Mouse (Mus musculus) MEL (cell line): ENCODE measurements around the gene Wdr77. TPM values are rescaled to one million over a fixed set of nuclear protein-coding genes. Genes with fewer than 3 reads are reported as not detected.

Experiments used
- DNase-seq: peaks from one replicate; pipeline ENCODE4 v3.0.0; 2011; ENCODE audit warnings: low read depth, low spot score
- H3K27ac ChIP-seq: 2 replicates; pipeline ENCODE4 v1.5.1; 2012; ENCODE audit warnings: low read depth, mild to moderate bottlenecking, control low read depth, low read length, moderate library complexity; ENCODE audit not compliant: control insufficient read depth
- H3K27me3 ChIP-seq, 2 experiments: fragments of 150-350 bp in 1 of 2; sonication (generic) in 1 of 2; 2 replicates each; pipeline ENCODE4 v1.6.1; 2012; ENCODE audit warnings: low read length in 2 of 2, mild to moderate bottlenecking in 2 of 2, improper control_type of control experiment in 1 of 2, moderate library complexity in 1 of 2; ENCODE audit not compliant: insufficient read depth in 2 of 2, control insufficient read depth in 1 of 2
- H3K36me3 ChIP-seq, 2 experiments: 2 replicates each; pipeline ENCODE4 v1.6.1; 2012 to 2014; ENCODE audit warnings: low read length in 2 of 2, improper control_type of control experiment in 1 of 2, inconsistent platforms in 1 of 2, mild to moderate bottlenecking in 1 of 2; ENCODE audit not compliant: insufficient read depth in 2 of 2, control insufficient read depth in 1 of 2
- H3K4me1 ChIP-seq, 2 experiments: fragments of 150-350 bp in 1 of 2; sonication (generic) in 1 of 2; 2 replicates each; pipeline ENCODE4 v1.6.1; 2012; ENCODE audit warnings: low read length in 2 of 2, improper control_type of control experiment in 1 of 2, mild to moderate bottlenecking in 1 of 2; ENCODE audit not compliant: insufficient read depth in 2 of 2, control insufficient read depth in 1 of 2
- H3K4me3 ChIP-seq, 2 experiments: fragments of 150-350 bp in 1 of 2; sonication (generic) in 1 of 2; 2 replicates each; pipeline ENCODE4 v1.5.1; 2012; ENCODE audit warnings: low read depth in 2 of 2, low read length in 2 of 2, mild to moderate bottlenecking in 2 of 2, moderate library complexity in 2 of 2, control low read depth in 1 of 2, improper control_type of control experiment in 1 of 2; ENCODE audit not compliant: control insufficient read depth in 1 of 2, insufficient read depth in 1 of 2
- H3K79me2 ChIP-seq: 2 replicates; pipeline ENCODE4 v1.6.1; 2012; ENCODE audit warnings: mild to moderate bottlenecking, low read length, moderate library complexity; ENCODE audit not compliant: control insufficient read depth, poor library complexity, insufficient read depth
- H3K9ac ChIP-seq: 2 replicates; pipeline ENCODE4 v1.6.1; 2012; ENCODE audit warnings: low read depth, mild to moderate bottlenecking, control low read depth, low read length, moderate library complexity; ENCODE audit not compliant: control insufficient read depth, poor library complexity, severe bottlenecking
- H3K9me3 ChIP-seq: fragments of 150-350 bp; sonication (generic); replicated peaks from 2 replicates; pipeline ENCODE4 v1.6.1; 2012; ENCODE audit warnings: mild to moderate bottlenecking, low read length, improper control_type of control experiment, moderate library complexity; ENCODE audit not compliant: insufficient read depth
- CHD2 ChIP-seq: IDR thresholded peaks from 2 replicates; pipeline ENCODE4 v1.6.1; 2011; ENCODE audit warnings: low read length, improper control_type of control experiment
- E2F4 ChIP-seq: IDR thresholded peaks from 2 replicates; pipeline ENCODE4 v1.6.1; 2011; ENCODE audit warnings: low read depth, low read length, improper control_type of control experiment, borderline replicate concordance
- ELF1 ChIP-seq: IDR thresholded peaks from 2 replicates; pipeline ENCODE4 v1.6.1; 2014; ENCODE audit warnings: low read depth, mild to moderate bottlenecking, inconsistent platforms, low read length, improper control_type of control experiment, moderate library complexity
- ETS1 ChIP-seq: IDR thresholded peaks from 2 replicates; pipeline ENCODE4 v1.6.1; 2012; ENCODE audit warnings: low read depth, mild to moderate bottlenecking, inconsistent platforms, low read length, improper control_type of control experiment, moderate library complexity
- GABPA ChIP-seq: IDR thresholded peaks from 2 replicates; pipeline ENCODE4 v1.6.1; 2012; ENCODE audit warnings: low read depth, mild to moderate bottlenecking, inconsistent platforms, low read length, improper control_type of control experiment, moderate library complexity
- GATA1 ChIP-seq: IDR thresholded peaks from 2 replicates; pipeline ENCODE4 v1.6.1; 2011; ENCODE audit warnings: low read depth, low read length, improper control_type of control experiment
- MAZ ChIP-seq: IDR thresholded peaks from 2 replicates; pipeline ENCODE4 v1.6.1; 2012; ENCODE audit warnings: low read depth, mild to moderate bottlenecking, inconsistent platforms, low read length, improper control_type of control experiment
- MEF2A ChIP-seq: IDR thresholded peaks from 2 replicates; pipeline ENCODE4 v1.6.1; 2014; ENCODE audit warnings: low read depth, mild to moderate bottlenecking, inconsistent platforms, low read length, improper control_type of control experiment; ENCODE audit not compliant: poor library complexity, insufficient replicate concordance, severe bottlenecking; ENCODE audit errors: extremely low read depth
- MYC ChIP-seq: IDR thresholded peaks from 2 replicates; pipeline ENCODE4 v1.6.1; 2011; ENCODE audit warnings: low read depth, mild to moderate bottlenecking, low read length, improper control_type of control experiment, moderate library complexity
- POLR2AphosphoS2 ChIP-seq: IDR thresholded peaks from 2 replicates; pipeline ENCODE4 v1.6.1; 2011; ENCODE audit warnings: low read length, improper control_type of control experiment
- RCOR1 ChIP-seq: IDR thresholded peaks from 2 replicates; pipeline ENCODE4 v1.6.1; 2012; ENCODE audit warnings: low read depth, mild to moderate bottlenecking, inconsistent platforms, low read length, improper control_type of control experiment
- SIN3A ChIP-seq: IDR thresholded peaks from 2 replicates; pipeline ENCODE4 v1.6.1; 2012; ENCODE audit warnings: low read length, improper control_type of control experiment, inconsistent platforms
- SMC3 ChIP-seq: IDR thresholded peaks from 2 replicates; pipeline ENCODE4 v1.6.1; 2011; ENCODE audit warnings: low read depth, low read length, improper control_type of control experiment
- TBP ChIP-seq: IDR thresholded peaks from 2 replicates; pipeline ENCODE4 v1.8.0; 2011; ENCODE audit warnings: low read depth, low read length, improper control_type of control experiment
- TCF12 ChIP-seq: IDR thresholded peaks from 2 replicates; pipeline ENCODE4 v1.6.1; 2014; ENCODE audit warnings: low read depth, mild to moderate bottlenecking, inconsistent platforms, low read length, improper control_type of control experiment, moderate library complexity
- UBTF ChIP-seq: IDR thresholded peaks from 2 replicates; pipeline ENCODE4 v1.6.1; 2012; ENCODE audit warnings: low read depth, mild to moderate bottlenecking, inconsistent platforms, low read length, improper control_type of control experiment, moderate library complexity, borderline replicate concordance; ENCODE audit not compliant: insufficient read depth
- USF1 ChIP-seq: IDR thresholded peaks from 2 replicates; pipeline ENCODE4 v1.6.1; 2014; ENCODE audit warnings: low read depth, mild to moderate bottlenecking, inconsistent platforms, low read length, improper control_type of control experiment, moderate library complexity
- USF2 ChIP-seq, 2 experiments: IDR thresholded peaks; 2 replicates each; pipeline ENCODE4 v1.6.1; 2011 to 2012; ENCODE audit warnings: improper control_type of control experiment in 2 of 2, low read length in 2 of 2, borderline replicate concordance in 1 of 2, inconsistent platforms in 1 of 2, low read depth in 1 of 2, mild to moderate bottlenecking in 1 of 2; ENCODE audit not compliant: insufficient read depth in 1 of 2
- ZC3H11A ChIP-seq: IDR thresholded peaks from 2 replicates; pipeline ENCODE4 v1.6.1; 2012; ENCODE audit warnings: low read depth, mild to moderate bottlenecking, inconsistent platforms, low read length, improper control_type of control experiment
- ZKSCAN1 ChIP-seq: IDR thresholded peaks from 2 replicates; pipeline ENCODE4 v1.6.1; 2012; ENCODE audit warnings: low read depth, mild to moderate bottlenecking, inconsistent platforms, low read length, improper control_type of control experiment, moderate library complexity
- ZMIZ1 ChIP-seq: IDR thresholded peaks from 2 replicates; pipeline ENCODE4 v1.6.1; 2012; ENCODE audit warnings: low read depth, mild to moderate bottlenecking, inconsistent platforms, low read length, improper control_type of control experiment, moderate library complexity
- ZNF384 ChIP-seq: IDR thresholded peaks from 2 replicates; pipeline ENCODE4 v1.6.1; 2012; ENCODE audit warnings: low read depth, mild to moderate bottlenecking, inconsistent platforms, low read length, improper control_type of control experiment
- polyA plus RNA-seq, 2 experiments: library from polyadenylated mRNA; stranded (reverse) in 1 of 2; unstranded in 1 of 2; fragments of >175 nt in 1 of 2; fragments of >200 nt in 1 of 2; gene quantifications; 2 replicates each; pipeline versions ENCODE4 v1.2.1 to v1.2.4; 2012; ENCODE audit warnings: low replicate concordance in 2 of 2, low read depth in 1 of 2; ENCODE audit not compliant: insufficient read length in 2 of 2, insufficient read depth in 1 of 2, missing spikeins in 1 of 2
- total RNA-seq: library from RNA; depleted of rRNA; stranded (reverse); fragments of 300-350 nt; gene quantifications from 2 replicates; pipeline ENCODE4 v1.2.3, GENCODE M21; 2012

The Wdr77 gene
- total and polyA plus RNA-seq, 3 experiments, result 116 to 204 TPM; not detected in 1

DNA sequence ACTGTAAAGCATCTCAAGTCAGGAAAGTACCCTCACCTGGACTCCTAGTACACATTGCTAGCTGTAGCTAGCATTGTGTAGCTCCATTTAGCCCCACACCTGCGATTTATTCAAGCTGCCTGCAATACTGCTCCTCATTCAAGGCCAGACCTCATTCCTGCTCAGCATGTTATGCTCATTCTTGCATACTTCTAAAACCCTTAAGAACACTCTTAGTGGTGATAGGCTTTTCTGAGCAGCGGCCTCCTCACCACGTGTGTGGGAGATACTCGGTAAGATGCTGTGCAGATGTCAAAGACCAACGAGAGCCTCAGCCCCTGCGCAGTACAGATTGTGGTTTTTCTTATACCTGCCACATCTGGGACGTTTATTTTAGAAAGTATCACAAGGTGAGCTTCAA, 29.3 kb upstream of the Wdr77 start:
- Histone ChIP-seq H3K4me1 (peaks cover 4 to 24% of the 10 kb centered on the region in 2 experiments; a peak in 3 of 4 replicates), H3K36me3 (peaks cover 0 to 20% of the 10 kb centered on the region in 2 experiments; a peak in 3 of 4 replicates), H3K27me3 (no peaks in the 10 kb centered on the region), H3K4me3 (no peak overlapping the region), H3K27ac (no peak overlapping the region), H3K9ac (no peak overlapping the region), H3K9me3 (no peaks in the 10 kb centered on the region), H3K79me2 (peaks cover 5% of the 10 kb centered on the region; the same call in 1 of the 2 replicates)
- DNase-seq, result no peak
- TF ChIP-seq SIN3A (no peak), SMC3 (no peak)

DNA sequence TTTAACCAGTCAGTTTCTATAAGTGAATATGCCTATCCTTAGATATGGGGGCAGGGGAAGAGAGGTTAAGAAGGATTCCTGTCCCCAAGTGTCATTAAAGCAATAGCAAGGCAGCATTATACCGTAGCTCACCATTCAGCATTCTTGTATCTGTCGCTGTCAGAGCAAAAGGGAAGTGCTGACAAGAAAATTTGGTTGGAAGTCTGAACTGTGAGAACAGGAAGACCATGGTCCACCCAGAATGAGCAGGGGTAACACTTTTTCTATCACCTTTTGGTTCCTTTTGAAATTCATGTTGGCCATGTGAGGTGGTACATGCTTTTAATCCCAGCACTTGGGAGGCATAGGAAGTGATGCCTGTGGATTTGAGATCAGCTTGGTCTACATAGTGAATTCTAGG, 28.1 kb upstream of the Wdr77 start:
- TF ChIP-seq ZNF384, result no peak
- no peak for TF ChIP-seq CHD2
- no peak for TF ChIP-seq GABPA
- TF ChIP-seq MEF2A, result no peak
- TF ChIP-seq ZC3H11A, result no peak
- TF ChIP-seq USF1, result no peak
- Histone ChIP-seq H3K27me3 (no peaks in the 10 kb centered on the region), H3K27ac (no peak overlapping the region), H3K9me3 (no peaks in the 10 kb centered on the region), H3K9ac (no peak overlapping the region), H3K79me2 (peaks cover 5% of the 10 kb centered on the region; the same call in 1 of the 2 replicates), H3K36me3 (peaks cover 0 to 16% of the 10 kb centered on the region in 2 experiments; a peak in 3 of 4 replicates), H3K4me1 (peaks cover 4 to 21% of the 10 kb centered on the region in 2 experiments; a peak in 3 of 4 replicates), H3K4me3 (no peak overlapping the region)
- peak; percentile 31 for DNase-seq

DNA sequence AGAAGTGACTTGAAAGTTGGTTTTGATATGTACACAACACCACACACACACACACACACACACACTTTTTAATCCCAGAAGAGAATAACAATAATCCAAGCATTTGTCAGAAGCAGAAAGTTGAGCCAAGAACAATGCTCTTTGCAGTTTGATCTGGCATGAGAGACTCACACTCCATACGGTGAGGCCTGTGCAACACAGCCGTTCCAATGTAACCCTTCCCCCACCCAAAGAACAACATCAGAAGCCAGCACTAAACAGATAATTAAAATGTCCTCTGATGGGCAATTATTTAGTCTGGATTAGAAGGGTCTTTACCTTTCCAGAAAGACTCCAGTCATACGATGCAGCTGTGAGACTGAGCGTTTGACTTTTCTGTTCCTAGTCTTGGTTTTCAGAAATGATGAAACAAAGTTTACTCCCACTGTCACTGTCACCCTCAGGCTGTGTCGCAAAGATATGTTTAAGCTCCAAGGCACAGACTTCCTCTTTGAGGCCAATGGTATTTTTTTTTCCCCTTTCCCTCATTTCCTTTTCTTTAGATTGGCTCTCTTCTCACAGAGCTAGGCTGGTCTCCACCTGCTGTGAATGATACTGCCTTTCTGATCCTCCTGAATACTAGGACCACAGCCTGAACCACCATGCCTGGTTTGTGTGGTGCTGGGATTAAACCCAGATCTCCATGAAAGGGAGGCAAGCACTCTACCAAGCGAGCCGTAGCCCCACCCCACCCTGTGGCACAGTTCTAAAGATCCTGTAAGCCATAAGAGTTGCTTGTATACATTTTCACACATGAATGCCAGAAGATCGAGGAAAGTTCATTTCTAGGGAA, 26.7 kb upstream of the Wdr77 start, which contains the start of gene I830077J02Rik:
Gene I830077J02Rik (minus strand): TSS at position 425 of the 832 bp plus-strand sequence.
- DNase-seq, result peak; percentile 93
- Histone ChIP-seq H3K4me1 (peaks cover 0 to 14% of the 10 kb centered on the region in 2 experiments; a peak in 2 of 4 replicates), H3K4me3 (peak within 1 kb of the TSS; percentile 64 to 71), H3K9ac (peak within 1 kb of the TSS; percentile 73), H3K36me3 (peaks cover 0 to 14% of the 10 kb centered on the region in 2 experiments; a peak in 3 of 4 replicates), H3K27ac (peak within 1 kb of the TSS; percentile 97), H3K9me3 (no peaks in the 10 kb centered on the region), H3K27me3 (no peaks in the 10 kb centered on the region), H3K79me2 (peaks cover 5% of the 10 kb centered on the region; the same call in 1 of the 2 replicates)
- TF ChIP-seq ETS1 (peak; percentile 82), UBTF (no peak), ELF1 (no peak; the same call in 1 of the 2 replicates), USF2 (IDR thresholded peaks at IDR 0.05; ENCODE audit: borderline replicate concordance in 1 of 2, insufficient read depth in 1 of 2, low read depth in 1 of 2, low read length in 2 of 2) (no peak), MEF2A (no peak), MAZ (no peak), SMC3 (no peak), ZC3H11A (no peak), ZKSCAN1 (no peak), RCOR1 (peak; percentile 59; the same call in 1 of the 2 replicates), TBP (peak; percentile 49), MYC (0 out of 2 replicates have a peak, but pooled peaks have one; percentile 15), USF1 (no peak), CHD2 (no peak), GATA1 (peak; percentile 68), POLR2AphosphoS2 (peak; percentile 45; the same call in 1 of the 2 replicates), E2F4 (no peak), ZMIZ1 (0 out of 2 replicates have a peak, but pooled peaks have one; percentile 24), TCF12 (peak; percentile 88)
